ENCODE assay signal across 8 mouse cellular contexts in genomic region chr10:26695212-26695933, GRCm38 (mm10). TPM values are rescaled to one million over a fixed set of nuclear protein-coding genes. Genes with fewer than 3 reads are reported as not detected.
A peak's percentile ranks its signal among the peaks of the same experiment; 100 is the strongest.
DNase-seq lines count a peak whose midpoint lies in the region; ATAC-seq and TF ChIP-seq lines count a peak whose summit lies in the region.

No protein-coding gene starts in this region.

- intact Hi-C loops in gastrocnemius, adult 2 months (cut with DNase I): no loop called here

- no peak overlapping the region for H3K27ac ChIP-seq in gastrocnemius, adult 2 months

- peak overlapping the region; percentile 41 for H3K4me3 ChIP-seq in gastrocnemius, adult 2 months

- DNase-seq in gastrocnemius, adult 2 months: no peak
- DNase-seq in gastrocnemius, adult 18-20 months (ENCODE audit: low spot score): no peak
- DNase-seq in WW6 (ENCODE audit: low read depth, low spot score): peak; percentile 29
- peak; percentile 48 for DNase-seq in layer of hippocampus, adult 9-11 months
- DNase-seq in right cerebral cortex, postnatal 36 days (ENCODE audit: low spot score in 2 of 2): peak; percentile 56 to 58
- no peak for DNase-seq in urinary bladder, postnatal 14 days (ENCODE audit: low spot score)

- TF ChIP-seq CTCF in gastrocnemius, adult 2 months (IDR thresholded peaks at IDR 0.05): no peak

- peak; percentile 98 for ATAC-seq in frontal cortex, adult (ENCODE audit: low TSS enrichment)
- peak; percentile 76 for ATAC-seq in megakaryocyte, adult 5-6 weeks (ENCODE audit: poor library complexity, severe bottlenecking)

RNA-seq across cellular contexts. Expression of gene Arhgap18, which starts 57.8 kb away (rescaled TPM):
- total RNA-seq in gastrocnemius, adult 2 months (2021): 1 to 10 TPM; 3.1 to 4.1 TPM
- 1 to 10 TPM; 1.8 to 3.0 TPM for total RNA-seq in gastrocnemius, adult 18-20 months (2021)
- 20.2 and 21.3 TPM in 2 replicates for total RNA-seq in megakaryocyte, adult 5-6 weeks (2015)
- 25.6 and 27.7 TPM in 2 replicates for total RNA-seq in megakaryocyte, adult 5-6 weeks (2017)

Comparison
In these comparisons a context has a peak if more than half of its experiments do, and no peak if none do; other contexts are left out.
1. DNase-seq: peak in WW6 (single experiment), layer of hippocampus, adult 9-11 months (single experiment) and right cerebral cortex, postnatal 36 days (2 of 2); none in gastrocnemius, adult 2 months (single experiment), gastrocnemius, adult 18-20 months (single experiment) and urinary bladder, postnatal 14 days (single experiment).
2. RNA of gene Arhgap18, which starts 57.8 kb away (total RNA-seq): 20.2 to 27.7 TPM in megakaryocyte, adult 5-6 weeks; 3.1 to 4.1 TPM in gastrocnemius, adult 2 months and 1.8 to 3.0 TPM in gastrocnemius, adult 18-20 months; every median in the first group is over 4 times any median in the second.